Comparison of ENCODE assay signal across 9 mouse cellular contexts in genomic region chr13:52624038-52624437, GRCm38 (mm10). TPM values are rescaled to one million over a fixed set of nuclear protein-coding genes. Genes with fewer than 3 reads are reported as not detected.
DNase-seq lines count a peak whose midpoint lies in the region; ATAC-seq and TF ChIP-seq lines count a peak whose summit lies in the region.
"Had no signal": no experiment of that assay in that cellular context is flagged by ENCODE, and none has a peak within 500 bp of the region (broad histone marks: within the 10 kb centered on the region; RNA-seq: fewer than 3 reads in every experiment).

No protein-coding gene starts in this region.

- no peak for TF ChIP-seq POLR2A in testis, adult 2 months (IDR thresholded peaks at IDR 0.05; ENCODE audit: control insufficient read depth, low read depth, low read length)

- 70% methylated on average over 4 of the region's 4 CpGs for WGBS in forebrain, postnatal 0 days
- 70% methylated on average over 4 of the region's 4 CpGs for WGBS in forebrain, embryonic 12.5 days

- no peak overlapping the region for H3K9ac ChIP-seq in forebrain, postnatal 0 days
- H3K9ac ChIP-seq in forebrain, embryonic 12.5 days, result no peak overlapping the region
- H3K9ac ChIP-seq: midbrain, embryonic 12.5 days had no signal

- no peak overlapping the region for H3K4me3 ChIP-seq in forebrain, postnatal 0 days (ENCODE audit: low read depth, low read length)
- no peak overlapping the region for H3K4me3 ChIP-seq in forebrain, embryonic 12.5 days (replicated peaks)
- H3K4me3 ChIP-seq in left cerebral cortex, adult 2 months, result no peak overlapping the region
- H3K4me3 ChIP-seq in testis, adult 2 months (ENCODE audit: control insufficient read depth, low read depth, low read length), result no peak overlapping the region
- H3K4me3 ChIP-seq: midbrain, embryonic 12.5 days had no signal

- TF ChIP-seq CTCF in forebrain, postnatal 0 days (IDR thresholded peaks at IDR 0.05; ENCODE audit: low read depth), result peak; percentile 80
- TF ChIP-seq CTCF in left cerebral cortex, adult 2 months (IDR thresholded peaks at IDR 0.05), result peak; percentile 79
- peak; percentile 80; the same call in 1 of the 2 replicates for TF ChIP-seq CTCF in testis, adult 2 months (IDR thresholded peaks at IDR 0.05; ENCODE audit: control insufficient read depth, insufficient read depth, insufficient replicate concordance, low read depth, low read length)

- ATAC-seq in forebrain, postnatal 0 days, result no peak
- no peak for ATAC-seq in forebrain, embryonic 12.5 days (ENCODE audit: low FRiP score)
- ATAC-seq in monocyte, adult 5-6 weeks (replicated peaks; ENCODE audit: insufficient number of reproducible peaks, low FRiP score, low TSS enrichment, poor library complexity, severe bottlenecking), result peak; percentile 67

- H3K4me2 ChIP-seq in forebrain, postnatal 0 days (ENCODE audit: low read depth), result no peak overlapping the region
- no peak overlapping the region for H3K4me2 ChIP-seq in forebrain, embryonic 12.5 days
- H3K4me2 ChIP-seq: midbrain, embryonic 12.5 days had no signal

- H3K27me3 ChIP-seq in forebrain, postnatal 0 days (ENCODE audit: insufficient read depth, low read length), result no peaks in the 10 kb centered on the region
- H3K27me3 ChIP-seq in forebrain, embryonic 12.5 days, result no peaks in the 10 kb centered on the region
- H3K27me3 ChIP-seq in testis, adult 2 months (ENCODE audit: control insufficient read depth, insufficient read depth, low read length), result no peaks in the 10 kb centered on the region
- H3K27me3 ChIP-seq: midbrain, embryonic 12.5 days had no signal

- no peaks in the 10 kb centered on the region for H3K4me1 ChIP-seq in forebrain, postnatal 0 days (ENCODE audit: insufficient read depth)
- no peaks in the 10 kb centered on the region for H3K4me1 ChIP-seq in forebrain, embryonic 12.5 days
- no peaks in the 10 kb centered on the region for H3K4me1 ChIP-seq in testis, adult 2 months (ENCODE audit: control insufficient read depth, insufficient read depth, low read length)
- H3K4me1 ChIP-seq: midbrain, embryonic 12.5 days had no signal

- intact Hi-C loops in left cerebral cortex, adult 2 months (cut with DNase I), result loop anchor here (1.0 to 5.0 kb wide), 2 partner anchors 52 to 371 kb away; no protein-coding TSS in a partner anchor

- H3K36me3 ChIP-seq in forebrain, postnatal 0 days (ENCODE audit: insufficient read depth), result no peaks in the 10 kb centered on the region
- no peaks in the 10 kb centered on the region for H3K36me3 ChIP-seq in forebrain, embryonic 12.5 days (replicated peaks)
- H3K36me3 ChIP-seq in testis, adult 2 months (ENCODE audit: control insufficient read depth, insufficient read depth, low read length), result no peaks in the 10 kb centered on the region
- H3K36me3 ChIP-seq: midbrain, embryonic 12.5 days had no signal

- H3K9me3 ChIP-seq in forebrain, postnatal 0 days (ENCODE audit: low read length), result no peaks in the 10 kb centered on the region
- H3K9me3 ChIP-seq in forebrain, embryonic 12.5 days, result no peaks in the 10 kb centered on the region
- H3K9me3 ChIP-seq: midbrain, embryonic 12.5 days had no signal

- no peak overlapping the region for H3K27ac ChIP-seq in forebrain, postnatal 0 days (ENCODE audit: low read depth, low read length)
- H3K27ac ChIP-seq in forebrain, embryonic 12.5 days, result no peak overlapping the region
- H3K27ac ChIP-seq in left cerebral cortex, adult 2 months, result no peak overlapping the region
- H3K27ac ChIP-seq in testis, adult 2 months (ENCODE audit: control insufficient read depth, insufficient read depth, low read depth, low read length), result no peak overlapping the region
- H3K27ac ChIP-seq: midbrain, embryonic 12.5 days had no signal

- peak; percentile 69 for DNase-seq in forebrain, postnatal 0 days
- peak; percentile 32 for DNase-seq in T-cell, adult 2 months (ENCODE audit: low spot score)
- DNase-seq in cerebellum, postnatal 36 days, result peak; percentile 54 to 60
- DNase-seq in heart, adult 9 months (ENCODE audit: low spot score in 2 of 2), result peak; percentile 47 to 71
- DNase-seq in left cerebral cortex, adult 2 months (ENCODE audit: extremely low spot score in 1 of 2, low spot score in 2 of 2), result peak; percentile 51 to 72

RNA-seq across cellular contexts. Expression of gene Syk, which starts 41.1 kb away (rescaled TPM):
- 2.6 and 4.5 TPM in 2 replicates for total RNA-seq in forebrain, postnatal 0 days (2014; rRNA removed)
- polyA plus RNA-seq in forebrain, postnatal 0 days (2015; fragmentation: Nextera tagmentation; extraction: Ambion mirVana), result 0.88 and 1.6 TPM in 2 replicates
- polyA plus RNA-seq in forebrain, embryonic 12.5 days (2016; fragmentation: Nextera tagmentation; extraction: Ambion mirVana), result 1.3 and 1.6 TPM in 2 replicates
- 1 to 10 TPM; 2.6 to 3.3 TPM for total RNA-seq in left cerebral cortex, adult 2 months (2021)
- total RNA-seq in monocyte, adult 5-6 weeks (2017), result 284 to 318 TPM (median 288 TPM) in 3 replicates
- 0.72 and 0.89 TPM in 2 replicates for polyA plus RNA-seq in testis, adult 2 months (2012; rRNA removed)

Comparison
In these comparisons a context has a peak if more than half of its experiments do, and no peak if none do; other contexts are left out.
1. RNA of gene Syk, which starts 41.1 kb away (total RNA-seq): 284 to 318 TPM in monocyte, adult 5-6 weeks; 2.6 to 4.5 TPM in forebrain, postnatal 0 days and 2.6 to 3.3 TPM in left cerebral cortex, adult 2 months; every median in the first group is over 10 times any median in the second.
2. Peak in every context shown above with its lines, with median percentiles within 50 percentile points of each other: DNase-seq and CTCF ChIP-seq.